Mouse (Mus musculus): ENCODE results near the gene Plek2.

The Plek2 gene

GRCm38 (mm10) chr12:78906707-78907162 lies at the start of gene Plek2:
TSS of gene Plek2 (minus strand) at chr12:78906964.
- in situ Hi-C loops (cut with MboI; ENCODE audit: low sequenced_read_pairs) = no loop called here

GRCm38 (mm10) chr12:78956405-78956804 lies 49.6 kb upstream of the Plek2 start:
- in situ Hi-C loops (cut with MboI; ENCODE audit: low sequenced_read_pairs) = no loop called here

GRCm38 (mm10) chr12:78952484-78952883 lies 45.7 kb upstream of the Plek2 start:
- in situ Hi-C loops (cut with MboI; ENCODE audit: low sequenced_read_pairs) = no loop called here

- in situ Hi-C loops (cut with MboI; ENCODE audit: low sequenced_read_pairs) = no loop called here
Observed at GRCm38 (mm10) chr12:78952053-78952452, 45.3 kb upstream of the Plek2 start.

- in situ Hi-C loops (cut with MboI; ENCODE audit: low sequenced_read_pairs) = no loop called here
Observed at GRCm38 (mm10) chr12:78947661-78948060, 40.9 kb upstream of the Plek2 start.

- in situ Hi-C loops (cut with MboI; ENCODE audit: low sequenced_read_pairs) = no loop called here
Observed at GRCm38 (mm10) chr12:78947161-78947560, 40.4 kb upstream of the Plek2 start.

GRCm38 (mm10) chr12:78942931-78943330 lies 36.2 kb upstream of the Plek2 start:
- in situ Hi-C loops (cut with MboI; ENCODE audit: low sequenced_read_pairs) = no loop called here

GRCm38 (mm10) chr12:78940081-78940480 lies 33.3 kb upstream of the Plek2 start:
- in situ Hi-C loops (cut with MboI; ENCODE audit: low sequenced_read_pairs) = no loop called here

- in situ Hi-C loops (cut with MboI; ENCODE audit: low sequenced_read_pairs) = no loop called here
Observed at GRCm38 (mm10) chr12:78939393-78940037, 32.8 kb upstream of the Plek2 start.

- in situ Hi-C loops (cut with MboI; ENCODE audit: low sequenced_read_pairs) = no loop called here
Observed at GRCm38 (mm10) chr12:78936494-78936893, 29.7 kb upstream of the Plek2 start.

GRCm38 (mm10) chr12:78929900-78930299 lies 23.1 kb upstream of the Plek2 start:
- in situ Hi-C loops (cut with MboI; ENCODE audit: low sequenced_read_pairs) = no loop called here

GRCm38 (mm10) chr12:78927287-78927686 lies 20.5 kb upstream of the Plek2 start:
- in situ Hi-C loops (cut with MboI; ENCODE audit: low sequenced_read_pairs) = no loop called here

- in situ Hi-C loops (cut with MboI; ENCODE audit: low sequenced_read_pairs) = loop anchor here (5.0 kb wide), 1 partner anchor 174 kb away; no protein-coding TSS in a partner anchor
Observed at GRCm38 (mm10) chr12:78923539-78924189, 16.9 kb upstream of the Plek2 start.

- in situ Hi-C loops (cut with MboI; ENCODE audit: low sequenced_read_pairs) = loop anchor here (5.0 kb wide), 1 partner anchor 174 kb away; no protein-coding TSS in a partner anchor
Observed at GRCm38 (mm10) chr12:78922977-78923376, 16.2 kb upstream of the Plek2 start.

GRCm38 (mm10) chr12:78922058-78922457 lies 15.3 kb upstream of the Plek2 start:
- in situ Hi-C loops (cut with MboI; ENCODE audit: low sequenced_read_pairs) = loop anchor here (5.0 kb wide), 1 partner anchor 175 kb away; no protein-coding TSS in a partner anchor

- in situ Hi-C loops (cut with MboI; ENCODE audit: low sequenced_read_pairs) = loop anchor here (5.0 kb wide), 1 partner anchor 176 kb away; no protein-coding TSS in a partner anchor
Observed at GRCm38 (mm10) chr12:78921421-78921820, 14.7 kb upstream of the Plek2 start.

- in situ Hi-C loops (cut with MboI; ENCODE audit: low sequenced_read_pairs) = no loop called here
Observed at GRCm38 (mm10) chr12:78919079-78919712, 12.4 kb upstream of the Plek2 start.

- in situ Hi-C loops (cut with MboI; ENCODE audit: low sequenced_read_pairs) = no loop called here
Observed at GRCm38 (mm10) chr12:78918227-78919078, 11.7 kb upstream of the Plek2 start.

- in situ Hi-C loops (cut with MboI; ENCODE audit: low sequenced_read_pairs) = no loop called here
Observed at GRCm38 (mm10) chr12:78916278-78916677, 9.5 kb upstream of the Plek2 start.

GRCm38 (mm10) chr12:78915561-78915960 lies 8.8 kb upstream of the Plek2 start:
- in situ Hi-C loops (cut with MboI; ENCODE audit: low sequenced_read_pairs) = no loop called here

GRCm38 (mm10) chr12:78914458-78914857 lies 7.7 kb upstream of the Plek2 start:
- in situ Hi-C loops (cut with MboI; ENCODE audit: low sequenced_read_pairs) = no loop called here

All from CH12F3 (cell line).